Mouse (Mus musculus) adrenal gland, adult (tissue): ENCODE data around the gene Samd11.

Experiments used
- DNase-seq, 2 experiments: peaks; one replicate each; pipeline ENCODE4 v3.0.0; 2022 to 2023; ENCODE audit warnings: low spot score in 1 of 2; ENCODE audit not compliant: inconsistent age in 2 of 2

The Samd11 gene

DNA sequence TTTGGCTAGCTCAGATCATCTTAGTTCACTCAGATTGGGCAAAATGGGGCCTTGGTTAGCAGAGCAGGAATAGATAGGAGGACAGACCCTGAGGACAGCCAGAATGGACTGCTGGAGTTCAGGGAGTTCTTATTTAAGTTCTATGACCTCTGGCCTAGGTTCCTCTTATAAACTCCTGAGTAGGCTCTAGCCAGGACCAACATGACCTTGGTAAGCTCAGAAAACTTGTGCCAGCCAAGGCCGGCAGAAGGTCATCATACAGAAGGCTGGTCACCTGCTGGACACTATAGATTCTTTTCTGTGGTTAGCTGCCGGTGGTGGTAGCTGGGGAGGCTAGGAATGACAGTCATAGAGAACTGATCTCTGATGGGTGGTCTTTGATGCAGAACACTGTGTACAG, 39.3 kb downstream of the Samd11 start:
- peak in 1 of 2 experiments; percentile 65 for DNase-seq

DNA sequence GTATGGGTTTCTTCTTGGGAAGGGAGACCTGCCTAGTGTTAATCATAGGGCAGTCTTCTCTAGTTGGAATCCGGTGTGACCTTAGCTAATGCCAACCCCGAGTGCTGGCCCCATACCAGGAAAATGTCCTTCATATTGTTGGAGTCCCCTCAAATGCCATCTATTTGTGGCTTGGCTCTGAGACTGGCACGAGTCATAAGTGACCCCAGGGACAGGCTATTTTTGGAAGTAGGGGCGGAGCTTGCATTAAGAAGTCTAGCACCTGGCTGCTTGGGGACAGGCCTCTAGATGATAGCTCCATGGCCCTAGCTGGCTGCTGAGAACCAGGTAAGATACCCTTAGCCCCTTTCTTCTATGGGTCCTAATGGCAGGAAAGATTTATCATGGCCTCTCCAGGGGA, 39.8 kb downstream of the Samd11 start, which contains the start of gene Perm1:
Gene Perm1, plus strand, starts transcription at position 220 of the 400 bp plus-strand sequence.
- peak; percentile 90 to 97 for DNase-seq

DNA sequence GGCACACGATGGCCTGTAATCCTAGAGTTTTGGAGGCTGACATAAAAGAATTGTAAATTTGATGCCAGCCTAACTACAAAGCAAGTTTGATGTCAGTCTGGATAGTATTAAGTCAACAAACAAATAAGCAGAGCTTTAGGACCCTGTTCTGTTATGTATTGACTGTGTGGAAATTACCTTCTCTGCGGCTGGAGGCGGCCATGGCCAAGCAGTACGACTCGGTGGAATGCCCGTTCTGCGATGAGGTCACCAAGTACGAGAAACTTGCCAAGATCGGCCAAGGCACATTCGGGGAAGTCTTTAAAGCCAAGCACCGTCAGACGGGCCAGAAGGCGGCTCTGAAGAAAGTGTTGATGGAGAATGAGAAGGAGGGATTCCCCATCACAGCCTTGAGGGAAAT, 42.3 kb downstream of the Samd11 start:
- DNase-seq = no peak

DNA sequence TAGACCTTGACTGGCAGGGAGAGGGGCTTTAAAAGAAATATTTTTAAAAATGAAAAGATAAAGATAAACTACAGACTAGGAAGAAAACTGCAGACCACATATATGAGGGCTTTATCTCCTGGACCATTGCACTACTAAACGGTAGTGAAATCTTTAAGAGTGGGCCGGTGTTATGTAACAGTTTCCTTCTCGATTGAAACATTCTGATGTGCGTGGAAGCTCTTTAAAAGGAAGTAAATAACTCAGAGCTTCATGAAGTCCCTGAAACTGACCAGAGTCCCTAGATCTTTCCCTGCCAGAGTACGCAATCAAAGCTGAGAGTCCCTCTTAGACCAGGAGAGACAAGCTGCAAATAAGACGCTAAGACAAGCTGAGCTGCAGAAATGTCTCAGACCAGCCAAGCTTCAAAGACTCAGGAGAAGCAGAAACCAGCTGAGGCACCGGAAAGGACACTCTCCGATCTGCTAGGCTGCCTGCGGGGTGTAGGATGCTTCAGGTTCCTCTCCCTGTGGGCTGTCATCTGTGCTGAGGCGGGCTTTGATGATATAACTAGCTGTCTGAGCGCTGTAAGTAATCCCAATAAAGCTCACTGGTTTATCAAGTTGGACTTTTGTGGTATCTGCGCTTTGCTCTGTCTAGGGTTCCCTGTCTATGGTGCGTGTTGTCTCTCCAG, 45.4 kb downstream of the Samd11 start:
- no peak for DNase-seq

DNA sequence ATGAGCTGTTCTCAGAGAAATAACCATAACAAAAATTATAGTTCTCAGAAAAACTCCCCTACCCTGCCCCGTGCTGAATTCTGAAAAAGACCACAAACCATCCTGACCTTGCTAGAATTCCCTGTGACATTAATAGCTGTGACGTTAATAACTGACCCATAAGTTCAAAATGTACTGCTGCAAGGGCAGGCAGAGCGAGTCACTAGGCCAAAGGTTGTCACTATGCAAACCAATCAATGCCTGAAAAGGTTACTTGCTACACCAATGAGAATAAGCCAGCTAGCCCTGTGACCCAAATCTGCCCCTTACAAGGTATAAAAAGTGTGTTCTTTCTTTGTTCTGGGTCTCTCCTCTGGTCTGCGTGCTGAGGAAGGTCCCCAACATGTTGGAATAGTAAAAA, 46.6 kb downstream of the Samd11 start:
- DNase-seq = no peak

DNA sequence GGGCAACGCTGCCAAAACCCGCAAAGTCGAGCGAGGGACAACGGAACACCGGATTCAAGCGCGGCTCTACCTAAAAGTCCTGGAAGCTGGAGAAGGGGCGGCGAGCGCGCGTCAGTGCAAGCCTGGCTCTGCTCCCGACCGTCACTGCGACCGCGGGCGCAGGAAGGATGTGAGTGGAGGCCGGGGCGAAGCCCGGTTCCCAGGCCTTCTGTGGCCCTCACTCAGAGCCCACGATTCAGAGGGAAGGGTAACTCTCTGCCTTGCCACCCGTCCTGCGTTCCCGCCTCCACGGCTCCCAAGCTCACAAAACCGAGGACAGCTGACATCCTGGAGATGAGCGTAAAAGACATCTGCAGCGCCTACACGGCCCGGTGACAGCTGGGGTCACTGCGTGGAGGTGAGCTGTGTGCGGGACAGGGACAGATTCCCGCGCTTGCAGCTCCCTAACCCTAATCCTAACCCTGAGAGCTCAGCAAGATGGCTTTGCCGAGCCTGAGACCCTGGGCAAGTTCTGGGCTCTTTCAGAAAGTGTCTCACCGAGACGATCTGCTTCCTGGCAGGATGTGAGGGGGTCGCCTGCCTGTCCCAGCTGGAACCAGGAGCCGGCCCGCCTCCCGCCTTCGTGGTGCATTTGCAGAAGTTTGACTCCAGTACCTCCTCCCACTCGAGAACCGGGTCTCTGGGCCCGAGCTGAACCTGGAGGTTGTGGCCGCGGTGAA, 51.9 kb downstream of the Samd11 start:
- peak; percentile 34 to 72 for DNase-seq

DNA sequence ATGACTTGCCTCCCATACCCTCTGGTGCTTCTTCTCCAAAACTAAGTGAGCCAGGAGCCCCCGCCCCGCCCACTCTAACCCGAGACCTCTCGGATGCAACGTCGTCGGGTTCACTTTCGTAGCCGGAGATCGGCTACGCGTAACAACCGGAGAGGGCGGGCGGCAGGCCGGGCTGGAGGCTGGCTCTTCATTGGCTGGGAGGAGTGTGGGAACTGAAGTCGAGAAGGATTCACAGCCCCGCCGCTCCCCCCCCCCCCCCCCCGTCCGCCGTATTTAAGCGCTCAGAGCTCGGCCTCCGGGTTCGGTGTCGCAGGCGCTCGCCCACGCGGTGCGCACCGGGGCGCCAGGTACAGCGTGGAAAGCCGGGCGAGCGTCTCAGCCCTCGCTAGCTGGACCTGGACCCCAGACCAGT, 52.5 kb downstream of the Samd11 start, which contains the start of gene AW011738:
Gene AW011738, plus strand, starts transcription at position 304 of the 412 bp plus-strand sequence.
- DNase-seq = peak; percentile 81 to 84

DNA sequence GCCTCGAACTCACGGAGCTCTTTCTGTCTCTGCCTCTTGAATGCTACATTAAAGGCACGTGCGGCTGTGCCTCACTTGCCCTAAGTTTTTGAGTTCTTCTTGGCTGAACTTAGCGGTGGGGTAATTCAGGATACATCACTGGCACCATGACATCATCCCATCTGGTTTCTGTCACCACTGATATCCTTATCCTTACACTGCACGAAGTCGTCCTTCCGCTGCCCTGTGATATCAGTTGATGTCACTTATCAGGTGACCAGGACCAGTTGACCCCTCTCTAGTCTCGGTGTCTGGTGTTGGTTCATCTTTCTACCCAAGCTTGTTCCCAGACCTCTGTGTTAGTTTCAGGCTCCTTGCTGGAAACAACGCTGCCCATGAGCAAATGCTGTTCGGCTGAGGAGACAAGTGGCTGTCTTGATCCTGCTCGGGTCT, 53.0 kb downstream of the Samd11 start:
- peak in 1 of 2 experiments; percentile 53 for DNase-seq

DNA sequence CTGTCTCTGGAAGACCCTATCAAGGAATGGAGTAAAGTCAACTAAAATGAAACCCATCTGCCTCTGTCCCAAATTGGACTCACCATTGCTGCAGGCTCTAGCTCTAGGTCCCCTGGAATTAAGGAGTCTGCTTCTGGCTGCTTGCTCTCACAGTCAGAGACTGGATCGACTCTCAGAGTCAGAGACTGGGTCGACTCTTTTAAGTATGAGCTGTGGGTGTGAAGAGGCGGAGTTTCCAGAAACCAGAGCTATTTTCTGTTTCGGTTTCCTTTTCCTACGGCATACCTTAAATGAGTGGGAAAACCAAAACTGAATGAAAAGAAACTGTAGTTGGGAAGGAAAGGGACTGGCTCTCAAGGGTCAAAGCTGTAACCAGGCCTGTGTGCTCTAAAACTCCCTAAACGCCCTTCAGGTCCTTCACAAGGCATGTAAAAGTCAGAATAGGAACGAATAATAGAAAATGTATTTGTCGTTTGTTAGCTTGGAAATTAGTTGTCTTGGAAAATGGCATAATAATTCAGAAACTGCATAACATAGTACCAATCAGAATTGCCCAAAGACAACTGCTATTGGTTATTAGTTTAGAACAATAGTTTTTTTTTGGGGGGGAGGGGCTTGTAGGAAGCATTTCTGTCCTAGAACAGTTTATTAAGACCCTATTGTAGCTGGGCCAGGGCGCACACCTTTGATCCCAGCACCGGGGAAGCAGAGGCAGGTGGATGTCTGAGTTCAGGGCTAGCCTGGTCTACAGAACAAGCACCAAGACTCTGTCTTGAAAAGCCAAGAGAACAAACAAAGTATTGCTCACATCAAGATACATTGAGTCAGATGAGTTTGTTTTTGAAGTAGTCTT, 54.6 kb downstream of the Samd11 start, which contains the start of gene Isg15:
Gene Isg15, minus strand, starts transcription at position 196 of the 853 bp plus-strand sequence.
- DNase-seq = peak in 1 of 2 experiments; percentile 76

DNA sequence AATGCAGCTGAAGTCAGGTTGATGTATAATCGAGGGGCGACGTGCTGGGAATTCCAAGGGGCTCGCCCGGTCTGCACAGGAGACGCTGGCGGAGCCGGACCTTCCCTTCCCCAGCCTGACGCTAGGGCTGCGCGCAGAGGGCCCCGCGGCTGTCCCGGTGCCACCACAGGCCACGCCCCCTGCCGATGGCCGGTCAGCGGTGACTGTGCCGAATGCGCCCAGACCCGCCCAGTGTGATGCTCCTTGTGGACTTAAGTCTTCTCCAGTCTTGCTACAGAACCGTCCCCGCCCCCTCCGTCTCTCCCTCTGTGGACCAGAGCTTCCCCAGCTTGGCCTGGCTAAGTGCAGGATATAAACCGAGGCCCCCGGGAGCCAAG, 57.6 kb downstream of the Samd11 start:
- DNase-seq = peak; percentile 94 to 97

DNA sequence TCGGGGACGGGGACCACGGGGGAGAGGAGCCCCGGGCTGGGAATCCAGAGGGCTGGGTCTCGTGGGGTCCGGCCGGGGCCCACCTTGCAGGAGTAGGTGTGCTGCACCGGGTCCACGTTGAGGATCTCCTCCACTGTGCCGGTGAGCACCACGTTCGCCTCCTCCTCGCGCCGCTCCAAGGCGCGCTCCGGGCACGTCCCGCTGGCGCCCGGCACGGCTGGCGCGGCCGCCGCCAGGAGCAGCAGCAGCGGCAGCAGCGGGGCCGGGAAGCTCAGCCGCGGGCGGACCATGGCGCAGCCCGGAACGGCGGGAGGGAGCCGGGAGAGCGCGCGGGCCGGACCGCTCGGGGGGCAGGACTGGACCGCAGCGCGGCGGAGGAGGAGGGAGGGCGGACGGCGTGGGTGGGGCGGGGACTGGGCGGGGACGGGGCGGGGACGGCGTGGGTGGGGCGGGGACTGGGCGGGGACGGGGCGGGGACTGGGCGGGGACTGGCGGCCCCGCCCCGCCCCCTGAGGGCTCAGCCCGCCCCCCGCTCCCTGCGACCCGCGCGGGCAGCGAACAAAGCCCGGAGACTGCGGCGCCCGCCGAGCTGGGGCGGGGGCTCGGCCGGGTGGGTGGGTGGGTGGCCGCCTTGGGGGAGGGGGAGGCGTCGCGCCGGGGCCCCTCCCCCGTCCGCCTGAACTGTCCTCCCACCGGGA, 58.2 kb downstream of the Samd11 start, which contains the start of gene Agrn:
Gene Agrn, minus strand, starts transcription at position 358 of the 698 bp plus-strand sequence.
- peak; percentile 83 to 88 for DNase-seq
